Mouse (Mus musculus) midbrain, embryonic 16.5 days (tissue): ENCODE measurements at regions not wholly inside any gene's neighbourhood (a gene's known extent, or its start where the extent isn't known, plus 50 kb on each side); places are given as distances from the start of the nearest gene placed in this dataset.
A peak's percentile ranks its signal among the peaks of the same experiment; 100 is the strongest.

ENCODE experiments used
- ATAC-seq: fragments of 200-750 bp; cut with Nextera tagmentation; 2 replicates; pipeline ENCODE4 v1.8.0; 2017; ENCODE audit warnings: moderate TSS enrichment
- H3K27ac ChIP-seq: fragments of 300-500 bp; sonication (generic); 2 replicates; pipeline ENCODE4 v1.5.1; 2014; ENCODE audit warnings: mild to moderate bottlenecking, low read length, mixed read lengths
- H3K27me3 ChIP-seq: fragments of 300-500 bp; sonication (generic); 2 replicates; pipeline ENCODE4 v1.6.1; 2014; ENCODE audit warnings: low read depth, low read length, mixed read lengths; ENCODE audit not compliant: control insufficient read depth, insufficient read depth
- H3K36me3 ChIP-seq: fragments of 300-500 bp; sonication (generic); 2 replicates; pipeline ENCODE4 v1.6.1; 2014; ENCODE audit warnings: mild to moderate bottlenecking, low read length, moderate library complexity, mixed read lengths; ENCODE audit not compliant: control insufficient read depth, insufficient read depth
- H3K4me1 ChIP-seq: fragments of 300-500 bp; sonication (generic); 2 replicates; pipeline ENCODE4 v1.6.1; 2014; ENCODE audit warnings: mild to moderate bottlenecking, low read length, mixed read lengths; ENCODE audit not compliant: control insufficient read depth, insufficient read depth
- H3K4me2 ChIP-seq: fragments of 300-500 bp; sonication (generic); 2 replicates; pipeline ENCODE4 v1.6.1; 2014; ENCODE audit warnings: mild to moderate bottlenecking, low read length, mixed read lengths
- H3K4me3 ChIP-seq: fragments of 300-500 bp; sonication (generic); 2 replicates; pipeline ENCODE4 v1.5.1; 2014; ENCODE audit warnings: low read depth, mild to moderate bottlenecking, low read length, moderate library complexity, mixed read lengths
- H3K9ac ChIP-seq: fragments of 300-500 bp; sonication (generic); 2 replicates; pipeline ENCODE4 v1.6.1; 2014; ENCODE audit warnings: low read depth, low read length, mixed read lengths
- H3K9me3 ChIP-seq: fragments of 300-500 bp; sonication (generic); replicated peaks from 2 replicates; pipeline ENCODE4 v1.6.1; 2014; ENCODE audit warnings: mild to moderate bottlenecking, low read length, mixed read lengths; ENCODE audit not compliant: control insufficient read depth, poor library complexity, severe bottlenecking
- WGBS: fragments of 180-500 bp; shearing (Covaris S2); extraction: QIAGEN DNeasy Blood & Tissue Kit; methylation state at CpG from one replicate; pipeline ENCODE4 v1.1.7; 2014; 5-methylcytosine and 5-hydroxymethylcytosine counted together

DNA sequence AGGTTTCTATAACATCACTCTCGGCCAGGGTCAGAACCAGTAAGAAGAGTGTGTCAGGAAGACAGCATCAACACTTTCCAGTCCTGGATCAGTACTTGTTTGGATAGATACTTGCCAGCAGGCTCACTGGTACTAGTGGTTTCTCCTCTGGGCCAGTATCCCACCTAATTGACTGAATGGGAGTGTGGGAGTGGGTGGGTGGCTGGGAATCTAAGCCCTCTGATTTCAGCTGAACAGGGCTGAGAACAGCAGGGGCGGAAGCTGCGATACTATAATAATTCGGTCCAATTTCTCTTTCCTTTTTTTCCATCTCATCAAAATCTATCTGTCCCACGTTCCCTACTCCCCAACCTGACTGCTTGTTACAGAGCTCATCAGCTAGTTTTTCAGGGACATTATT is 217.0 kb downstream of the Rnf144b start:
- no peak overlapping the region for H3K9ac ChIP-seq
- no peaks in the 10 kb centered on the region for H3K36me3 ChIP-seq
- ATAC-seq, result no peak
- no peak overlapping the region for H3K4me2 ChIP-seq
- no peaks in the 10 kb centered on the region for H3K27me3 ChIP-seq
- no peaks in the 10 kb centered on the region for H3K9me3 ChIP-seq
- no peaks in the 10 kb centered on the region for H3K4me1 ChIP-seq
- WGBS, result 73% methylated on average over 5 of the region's 5 CpGs
- H3K4me3 ChIP-seq, result no peak overlapping the region
- H3K27ac ChIP-seq, result no peak overlapping the region

- no peak overlapping the region for H3K4me2 ChIP-seq
- H3K36me3 ChIP-seq, result no peaks in the 10 kb centered on the region
- H3K4me3 ChIP-seq, result no peak overlapping the region
- no peak for ATAC-seq
- no peaks in the 10 kb centered on the region for H3K27me3 ChIP-seq
- H3K27ac ChIP-seq, result no peak overlapping the region
- H3K4me1 ChIP-seq, result no peaks in the 10 kb centered on the region
- H3K9ac ChIP-seq, result no peak overlapping the region
- H3K9me3 ChIP-seq, result no peaks in the 10 kb centered on the region
- WGBS, result 95% methylated on average over 1 of the region's 1 CpGs
Observed at GRCm38 (mm10) chr13:47342361-47342760, 219.9 kb downstream of the Rnf144b start.

GRCm38 (mm10) chr13:47345576-47345975 is 223.1 kb downstream of the Rnf144b start:
- WGBS, result 41% methylated on average over 9 of the region's 9 CpGs
- Histone ChIP-seq H3K9me3 (no peaks in the 10 kb centered on the region), H3K4me3 (no peak overlapping the region), H3K9ac (no peak overlapping the region), H3K4me2 (no peak overlapping the region), H3K27me3 (no peaks in the 10 kb centered on the region), H3K36me3 (no peaks in the 10 kb centered on the region), H3K27ac (no peak overlapping the region), H3K4me1 (0 out of 2 replicates have a peak, but pooled peaks cover 6% of the 10 kb centered on the region)
- no peak for ATAC-seq

GRCm38 (mm10) chr13:47347835-47348234 is 225.4 kb downstream of the Rnf144b start:
- H3K9ac ChIP-seq, result no peak overlapping the region
- 65% methylated on average over 6 of the region's 6 CpGs for WGBS
- no peak for ATAC-seq
- no peaks in the 10 kb centered on the region for H3K9me3 ChIP-seq
- no peak overlapping the region for H3K27ac ChIP-seq
- no peak overlapping the region for H3K4me2 ChIP-seq
- H3K27me3 ChIP-seq, result no peaks in the 10 kb centered on the region
- no peaks in the 10 kb centered on the region for H3K36me3 ChIP-seq
- no peak overlapping the region for H3K4me3 ChIP-seq
- H3K4me1 ChIP-seq, result 0 out of 2 replicates have a peak, but pooled peaks cover 6% of the 10 kb centered on the region

DNA sequence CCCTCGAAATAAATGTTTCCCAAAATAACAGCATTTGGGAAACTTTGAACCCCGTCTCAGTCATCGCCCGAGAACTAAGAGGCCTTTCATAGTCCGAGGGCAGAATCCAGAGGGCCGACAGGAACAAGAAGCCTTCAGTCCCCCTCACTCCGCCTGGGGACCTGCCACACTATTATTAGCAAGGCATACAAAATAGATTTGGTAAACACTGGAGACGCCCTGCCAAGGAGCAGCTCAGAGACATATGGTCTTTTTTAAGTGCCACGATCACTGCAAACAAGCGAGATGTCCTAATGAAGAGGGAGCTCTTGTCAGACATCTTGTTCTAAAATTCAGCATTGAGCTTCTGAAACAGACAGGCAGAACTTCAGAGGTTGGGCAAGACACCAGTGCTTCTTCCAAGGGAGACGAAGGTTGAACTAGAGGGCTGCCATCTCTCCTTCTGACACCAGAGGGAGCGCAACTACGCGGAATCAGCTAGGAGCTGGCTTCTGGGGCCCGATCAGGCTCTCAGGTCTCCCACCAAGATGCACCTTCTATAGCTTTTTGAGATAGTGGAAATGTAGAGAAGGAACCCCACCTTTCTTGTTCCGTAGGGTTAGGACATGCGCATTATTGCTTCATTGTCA is 226.2 kb downstream of the Rnf144b start:
- Histone ChIP-seq H3K4me3 (no peak overlapping the region), H3K36me3 (no peaks in the 10 kb centered on the region), H3K4me2 (no peak overlapping the region), H3K4me1 (0 out of 2 replicates have a peak, but pooled peaks cover 6% of the 10 kb centered on the region), H3K27ac (no peak overlapping the region), H3K9ac (no peak overlapping the region), H3K9me3 (no peaks in the 10 kb centered on the region), H3K27me3 (no peaks in the 10 kb centered on the region)
- ATAC-seq, result peak; percentile 64; the same call in 1 of the 2 replicates
- 31% methylated on average over 17 of the region's 17 CpGs for WGBS

DNA sequence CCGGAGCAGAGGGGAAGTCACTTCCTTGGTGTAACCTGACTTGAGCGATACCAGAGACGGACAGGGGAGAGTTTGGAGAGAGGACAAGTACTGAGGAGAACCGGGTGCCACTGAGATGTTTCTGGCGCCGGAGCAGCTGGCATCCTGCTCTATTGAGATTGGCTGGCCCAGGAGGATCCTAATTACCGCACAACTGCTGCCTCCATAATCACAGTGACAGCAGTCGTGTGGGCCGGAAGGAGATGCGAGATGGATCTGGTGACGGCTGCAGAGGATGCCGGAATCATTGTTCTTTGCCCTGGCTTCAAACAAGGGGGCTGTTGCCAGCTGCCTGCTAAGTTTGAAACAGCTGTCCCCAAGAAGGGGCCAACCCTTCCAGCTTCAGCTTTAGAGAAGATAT is 232.0 kb downstream of the Rnf144b start:
- Histone ChIP-seq H3K4me2 (no peak overlapping the region), H3K27ac (no peak overlapping the region), H3K9ac (no peak overlapping the region), H3K9me3 (no peaks in the 10 kb centered on the region), H3K27me3 (no peaks in the 10 kb centered on the region), H3K4me3 (no peak overlapping the region), H3K36me3 (no peaks in the 10 kb centered on the region), H3K4me1 (no peaks in the 10 kb centered on the region)
- no peak for ATAC-seq
- 81% methylated on average over 12 of the region's 12 CpGs for WGBS

DNA sequence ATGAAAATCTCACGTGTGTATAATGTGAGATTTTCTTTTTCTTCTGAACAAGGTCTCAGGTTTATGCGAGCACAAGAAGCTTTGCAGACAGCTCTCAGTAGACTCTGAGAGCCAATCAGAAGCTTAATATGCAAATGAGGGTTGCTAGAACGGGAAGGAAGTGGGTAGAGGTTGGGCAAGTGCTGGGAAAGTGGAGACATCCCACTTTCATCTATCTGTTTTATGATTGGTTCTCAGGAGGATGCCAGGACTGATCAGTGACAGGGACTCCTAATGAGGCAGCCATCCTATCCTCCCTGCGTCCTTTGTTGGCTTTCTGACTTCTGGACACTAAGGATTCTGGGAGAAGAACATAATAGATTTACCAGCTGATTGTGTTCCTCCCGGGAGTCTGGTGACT is 232.7 kb downstream of the Rnf144b start:
- no peak for ATAC-seq
- no peak overlapping the region for H3K9ac ChIP-seq
- no peak overlapping the region for H3K4me2 ChIP-seq
- 49% methylated on average over 5 of the region's 5 CpGs for WGBS
- H3K4me1 ChIP-seq, result no peaks in the 10 kb centered on the region
- no peak overlapping the region for H3K4me3 ChIP-seq
- no peaks in the 10 kb centered on the region for H3K9me3 ChIP-seq
- no peak overlapping the region for H3K27ac ChIP-seq
- H3K36me3 ChIP-seq, result no peaks in the 10 kb centered on the region
- no peaks in the 10 kb centered on the region for H3K27me3 ChIP-seq

DNA sequence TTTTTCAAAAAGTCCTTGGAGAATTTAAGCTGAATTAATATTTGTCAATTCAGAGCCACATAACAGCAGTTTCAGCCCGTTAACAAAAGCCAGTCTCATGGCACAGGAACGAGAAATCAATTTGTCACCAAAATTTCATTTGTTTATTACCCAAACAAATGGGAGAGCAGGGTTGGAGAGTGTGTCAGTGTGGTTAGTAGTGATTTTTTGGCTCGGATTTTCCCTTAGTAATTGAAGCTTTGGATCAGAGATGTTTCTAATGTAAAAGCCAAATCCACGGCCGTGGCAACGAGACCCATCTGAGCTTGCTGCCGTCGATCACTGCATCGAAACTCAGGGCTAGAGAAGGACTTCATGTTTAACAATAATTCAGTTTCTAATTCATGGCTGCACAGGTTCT is 236.5 kb downstream of the Rnf144b start:
- 74% methylated on average over 9 of the region's 9 CpGs for WGBS
- ATAC-seq, result no peak
- no peaks in the 10 kb centered on the region for H3K36me3 ChIP-seq
- H3K27ac ChIP-seq, result no peak overlapping the region
- H3K27me3 ChIP-seq, result no peaks in the 10 kb centered on the region
- H3K4me1 ChIP-seq, result no peaks in the 10 kb centered on the region
- no peak overlapping the region for H3K4me2 ChIP-seq
- no peaks in the 10 kb centered on the region for H3K9me3 ChIP-seq
- H3K4me3 ChIP-seq, result no peak overlapping the region
- H3K9ac ChIP-seq, result no peak overlapping the region

DNA sequence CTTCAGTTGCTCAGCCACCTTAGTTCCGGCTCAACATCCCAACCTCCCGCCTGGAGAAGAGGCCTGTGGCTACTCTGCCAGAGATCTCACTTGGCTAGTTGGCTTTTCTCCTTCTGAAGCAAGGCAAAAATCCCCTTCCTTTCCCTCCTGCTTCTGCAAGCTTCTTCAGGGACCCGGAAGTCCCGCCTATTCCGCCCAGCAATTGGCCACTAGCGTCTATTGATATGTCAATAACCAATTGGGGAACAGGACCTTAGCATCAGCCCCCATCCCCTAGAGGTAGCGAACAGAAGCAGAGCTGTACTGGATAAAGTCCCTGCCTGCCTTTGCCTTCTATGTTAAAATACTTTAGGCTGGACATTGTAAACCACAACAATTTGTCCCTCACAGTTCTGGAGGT is 243.3 kb downstream of the Rnf144b start:
- H3K36me3 ChIP-seq, result no peaks in the 10 kb centered on the region
- no peaks in the 10 kb centered on the region for H3K9me3 ChIP-seq

More for the DNA sequence above, 243.3 kb downstream of the Rnf144b start:
- ATAC-seq, result no peak
- Histone ChIP-seq H3K4me1 (peaks cover 4% of the 10 kb centered on the region; the same call in 1 of the 2 replicates), H3K9ac (no peak overlapping the region), H3K4me2 (no peak overlapping the region), H3K27ac (no peak overlapping the region), H3K4me3 (no peak overlapping the region), H3K27me3 (no peaks in the 10 kb centered on the region)
- WGBS, result 76% methylated on average over 7 of the region's 7 CpGs
